8 mouse cellular contexts compared by ENCODE assay signal in the genomic region with DNA sequence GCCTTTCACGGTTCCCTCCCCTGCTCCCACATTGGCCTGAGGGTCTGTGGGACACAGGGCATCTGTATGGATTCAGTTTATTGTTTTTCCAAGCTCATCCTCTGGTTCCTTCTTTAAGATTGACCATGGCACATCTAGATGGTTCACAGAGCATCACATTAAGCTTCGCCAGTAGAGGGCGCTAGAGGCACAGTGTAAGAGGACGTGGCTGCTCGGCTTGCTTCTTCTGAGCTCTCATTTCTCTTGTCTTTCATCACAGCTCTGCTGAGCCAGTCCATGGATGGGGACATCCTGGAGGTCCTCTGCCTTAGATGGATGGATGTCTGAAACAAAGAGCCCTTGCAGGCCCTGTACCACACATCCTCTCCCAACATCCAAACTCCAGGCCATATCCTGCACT. TPM values are rescaled to one million over a fixed set of nuclear protein-coding genes. Genes with fewer than 3 reads are reported as not detected.
DNase-seq lines count a peak whose midpoint lies in the region; ATAC-seq and TF ChIP-seq lines count a peak whose summit lies in the region.

No protein-coding gene starts in this region.

- 4% methylated on average over 5 of the region's 5 CpGs for WGBS in heart, embryonic 13.5 days
- WGBS in kidney, postnatal 0 days, result under 1% methylated on average over 5 of the region's 5 CpGs
- 7% methylated on average over 5 of the region's 5 CpGs for WGBS in liver, adult 2 months
- under 1% methylated on average over 5 of the region's 5 CpGs for WGBS in stomach, embryonic 16.5 days

- peak; percentile 85 for DNase-seq in B cell, adult 2 months
- peak; percentile 96 for DNase-seq in kidney, postnatal 0 days (ENCODE audit: low spot score)
- DNase-seq in liver, adult 2 months (ENCODE audit: extremely low read depth, low read depth, low spot score), result peak; percentile 68
- DNase-seq in neural tube, embryonic 10.5 days (ENCODE audit: extremely low spot score, low spot score), result peak; percentile 85

- H3K27ac ChIP-seq in bone marrow macrophage, adult 2 months (ENCODE audit: insufficient read depth, low read depth, low read length), result no peak overlapping the region
- H3K27ac ChIP-seq in embryonic fibroblast, embryonic 13.5 days (ENCODE audit: insufficient read depth, low read length), result no peak overlapping the region
- H3K27ac ChIP-seq in heart, embryonic 13.5 days (replicated peaks), result no peak overlapping the region
- H3K27ac ChIP-seq in kidney, postnatal 0 days, result no peak overlapping the region
- no peak overlapping the region for H3K27ac ChIP-seq in liver, adult 2 months (replicated peaks; ENCODE audit: insufficient read depth, low read depth, low read length)
- H3K27ac ChIP-seq in stomach, embryonic 16.5 days (ENCODE audit: low read length), result peak overlapping the region; percentile 15; the same call in 1 of the 2 replicates

- no peak overlapping the region for H3K4me3 ChIP-seq in bone marrow macrophage, adult 2 months (ENCODE audit: insufficient read depth, low read length)
- no peak overlapping the region for H3K4me3 ChIP-seq in embryonic fibroblast, embryonic 13.5 days (ENCODE audit: insufficient read depth, low read length)
- H3K4me3 ChIP-seq in heart, embryonic 13.5 days, result no peak overlapping the region
- H3K4me3 ChIP-seq in kidney, postnatal 0 days (replicated peaks; ENCODE audit: low read depth, low read length), result no peak overlapping the region
- H3K4me3 ChIP-seq in liver, adult 2 months (ENCODE audit: insufficient read depth, low read depth, low read length), result no peak overlapping the region
- H3K4me3 ChIP-seq in stomach, embryonic 16.5 days (replicated peaks; ENCODE audit: low read length), result no peak overlapping the region

- H3K9ac ChIP-seq in heart, embryonic 13.5 days, result 0 out of 2 replicates have a peak overlapping the region, but pooled peaks have one; percentile 0
- no peak overlapping the region for H3K9ac ChIP-seq in kidney, postnatal 0 days (ENCODE audit: low read depth, low read length)
- H3K9ac ChIP-seq in liver, adult 2 months (ENCODE audit: low read depth, low read length), result no peak overlapping the region
- H3K9ac ChIP-seq in stomach, embryonic 16.5 days (ENCODE audit: low read length), result no peak overlapping the region

- H3K36me3 ChIP-seq in heart, embryonic 13.5 days, result 0 out of 2 replicates have a peak, but pooled peaks cover 4% of the 10 kb centered on the region
- no peaks in the 10 kb centered on the region for H3K36me3 ChIP-seq in kidney, postnatal 0 days (ENCODE audit: insufficient read depth, low read length)
- no peaks in the 10 kb centered on the region for H3K36me3 ChIP-seq in liver, adult 2 months (ENCODE audit: control insufficient read depth, insufficient read depth, low read length)
- H3K36me3 ChIP-seq in stomach, embryonic 16.5 days (ENCODE audit: control insufficient read depth, insufficient read depth, low read length), result no peaks in the 10 kb centered on the region

- ATAC-seq in heart, embryonic 13.5 days (ENCODE audit: extremely low read depth, insufficient number of reproducible peaks, low FRiP score, low TSS enrichment), result no peak
- ATAC-seq in kidney, postnatal 0 days (replicated peaks; ENCODE audit: low FRiP score, low read depth), result peak; percentile 52
- peak; percentile 80 for ATAC-seq in stomach, embryonic 16.5 days (ENCODE audit: insufficient read depth, low FRiP score)

- no peak for TF ChIP-seq POLR2A in bone marrow macrophage, adult 2 months (IDR thresholded peaks at IDR 0.05; ENCODE audit: borderline replicate concordance, low read depth, low read length)
- TF ChIP-seq POLR2A in embryonic fibroblast, embryonic 13.5 days (IDR thresholded peaks at IDR 0.05; ENCODE audit: low read depth, low read length), result no peak
- TF ChIP-seq POLR2A in liver, adult 2 months (IDR thresholded peaks at IDR 0.05; ENCODE audit: extremely low read depth, insufficient read depth, low read length), result no peak

- no peaks in the 10 kb centered on the region for H3K79me2 ChIP-seq in liver, adult 2 months (ENCODE audit: control insufficient read depth, insufficient read depth, low read length)

- no peaks in the 10 kb centered on the region for H3K9me3 ChIP-seq in heart, embryonic 13.5 days
- H3K9me3 ChIP-seq in kidney, postnatal 0 days (replicated peaks; ENCODE audit: low read length), result no peaks in the 10 kb centered on the region
- H3K9me3 ChIP-seq in stomach, embryonic 16.5 days (replicated peaks; ENCODE audit: control insufficient read depth, low read length), result no peaks in the 10 kb centered on the region

- no peaks in the 10 kb centered on the region for H3K27me3 ChIP-seq in heart, embryonic 13.5 days (replicated peaks)
- no peaks in the 10 kb centered on the region for H3K27me3 ChIP-seq in kidney, postnatal 0 days (ENCODE audit: insufficient read depth, low read length)
- no peaks in the 10 kb centered on the region for H3K27me3 ChIP-seq in liver, adult 2 months (ENCODE audit: control insufficient read depth, insufficient read depth, low read length)
- no peaks in the 10 kb centered on the region for H3K27me3 ChIP-seq in stomach, embryonic 16.5 days (ENCODE audit: control insufficient read depth, insufficient read depth, low read length)

- H3K4me2 ChIP-seq in heart, embryonic 13.5 days, result no peak overlapping the region
- H3K4me2 ChIP-seq in kidney, postnatal 0 days (ENCODE audit: low read length), result no peak overlapping the region
- H3K4me2 ChIP-seq in stomach, embryonic 16.5 days (ENCODE audit: low read depth, low read length), result no peak overlapping the region

- H3K4me1 ChIP-seq in bone marrow macrophage, adult 2 months (ENCODE audit: control insufficient read depth, insufficient read depth, low read length), result no peaks in the 10 kb centered on the region
- H3K4me1 ChIP-seq in embryonic fibroblast, embryonic 13.5 days (ENCODE audit: control insufficient read depth, insufficient read depth, low read length), result no peaks in the 10 kb centered on the region
- peaks cover 9% of the 10 kb centered on the region for H3K4me1 ChIP-seq in heart, embryonic 13.5 days
- H3K4me1 ChIP-seq in kidney, postnatal 0 days (replicated peaks; ENCODE audit: insufficient read depth, low read length), result no peaks in the 10 kb centered on the region
- H3K4me1 ChIP-seq in liver, adult 2 months (ENCODE audit: control insufficient read depth, insufficient read depth, low read length), result peaks cover 10% of the 10 kb centered on the region
- H3K4me1 ChIP-seq in stomach, embryonic 16.5 days (ENCODE audit: control insufficient read depth, insufficient read depth, low read length), result 0 out of 2 replicates have a peak, but pooled peaks cover 2% of the 10 kb centered on the region

- peak; percentile 78 for TF ChIP-seq CTCF in bone marrow macrophage, adult 2 months (IDR thresholded peaks at IDR 0.05; ENCODE audit: low read depth, low read length)
- peak; percentile 96 for TF ChIP-seq CTCF in embryonic fibroblast, embryonic 13.5 days (IDR thresholded peaks at IDR 0.05; ENCODE audit: borderline replicate concordance, insufficient read depth, low read length)
- TF ChIP-seq CTCF in kidney, postnatal 0 days (IDR thresholded peaks at IDR 0.05; ENCODE audit: low read depth), result peak; percentile 99
- peak; percentile 88 for TF ChIP-seq CTCF in liver, adult 2 months (IDR thresholded peaks at IDR 0.05; ENCODE audit: low read depth, low read length)

RNA-seq across cellular contexts. Expression of a gene that starts 33.8 kb away (rescaled TPM):
- polyA plus RNA-seq in bone marrow macrophage, adult 2 months (2012; ENCODE audit: insufficient read depth, insufficient read length, missing spikeins), result 30.4 and 40.0 TPM in 2 replicates
- polyA plus RNA-seq in embryonic fibroblast, embryonic 13.5 days (2011; ENCODE audit: insufficient read length, low read depth, missing spikeins), result 53.2 and 57.0 TPM in 2 replicates
- polyA plus RNA-seq in heart, embryonic 13.5 days (2015; fragmentation: Nextera tagmentation; extraction: Ambion mirVana), result 30.7 and 35.8 TPM in 2 replicates
- polyA plus RNA-seq in kidney, postnatal 0 days (2015; fragmentation: Nextera tagmentation; extraction: Ambion mirVana), result 56.1 and 70.9 TPM in 2 replicates
- 7.3 and 7.6 TPM in 2 replicates for total RNA-seq in liver, adult 2 months (2014; rRNA removed)
- polyA plus RNA-seq in liver, adult 2 months (2012; rRNA removed), result 20.0 and 23.2 TPM in 2 replicates
- polyA plus RNA-seq in stomach, embryonic 16.5 days (2015; fragmentation: Nextera tagmentation; extraction: Ambion mirVana), result 26.2 and 33.1 TPM in 2 replicates

RNA-seq across cellular contexts. Expression of a gene that starts 37.6 kb away (rescaled TPM):
- not detected in 2 replicates for polyA plus RNA-seq in bone marrow macrophage, adult 2 months (2012; ENCODE audit: insufficient read depth, insufficient read length, missing spikeins)
- 14.9 and 27.8 TPM in 2 replicates for polyA plus RNA-seq in embryonic fibroblast, embryonic 13.5 days (2011; ENCODE audit: insufficient read length, low read depth, missing spikeins)
- 4.6 TPM in 2 replicates for polyA plus RNA-seq in heart, embryonic 13.5 days (2015; fragmentation: Nextera tagmentation; extraction: Ambion mirVana)
- 14.5 and 15.9 TPM in 2 replicates for polyA plus RNA-seq in kidney, postnatal 0 days (2015; fragmentation: Nextera tagmentation; extraction: Ambion mirVana)
- 2.7 and 4.4 TPM in 2 replicates for total RNA-seq in liver, adult 2 months (2014; rRNA removed)
- polyA plus RNA-seq in liver, adult 2 months (2012; rRNA removed), result 10.5 and 15.9 TPM in 2 replicates
- polyA plus RNA-seq in stomach, embryonic 16.5 days (2015; fragmentation: Nextera tagmentation; extraction: Ambion mirVana), result 8.1 and 10.3 TPM in 2 replicates

RNA-seq across cellular contexts. Expression of a gene that starts 57.0 kb away (rescaled TPM):
- not detected in 2 replicates for polyA plus RNA-seq in bone marrow macrophage, adult 2 months (2012; ENCODE audit: insufficient read depth, insufficient read length, missing spikeins)
- polyA plus RNA-seq in embryonic fibroblast, embryonic 13.5 days (2011; ENCODE audit: insufficient read length, low read depth, missing spikeins), result not detected in 2 replicates
- 0.08 TPM in 1 of 2 replicates, not detected in the other for polyA plus RNA-seq in heart, embryonic 13.5 days (2015; fragmentation: Nextera tagmentation; extraction: Ambion mirVana)
- polyA plus RNA-seq in kidney, postnatal 0 days (2015; fragmentation: Nextera tagmentation; extraction: Ambion mirVana), result 0.08 TPM in 1 of 2 replicates, not detected in the other
- total RNA-seq in liver, adult 2 months (2014; rRNA removed), result not detected in 2 replicates
- not detected in 2 replicates for polyA plus RNA-seq in liver, adult 2 months (2012; rRNA removed)
- 0.21 and 0.22 TPM in 2 replicates for polyA plus RNA-seq in stomach, embryonic 16.5 days (2015; fragmentation: Nextera tagmentation; extraction: Ambion mirVana)

RNA-seq across cellular contexts. Expression of a gene that starts 59.4 kb away (rescaled TPM):
- 11.2 and 11.4 TPM in 2 replicates for polyA plus RNA-seq in bone marrow macrophage, adult 2 months (2012; ENCODE audit: insufficient read depth, insufficient read length, missing spikeins)
- 9.3 and 14.9 TPM in 2 replicates for polyA plus RNA-seq in embryonic fibroblast, embryonic 13.5 days (2011; ENCODE audit: insufficient read length, low read depth, missing spikeins)
- polyA plus RNA-seq in heart, embryonic 13.5 days (2015; fragmentation: Nextera tagmentation; extraction: Ambion mirVana), result 8.4 and 9.5 TPM in 2 replicates
- 12.5 and 12.9 TPM in 2 replicates for polyA plus RNA-seq in kidney, postnatal 0 days (2015; fragmentation: Nextera tagmentation; extraction: Ambion mirVana)
- 5.0 and 7.0 TPM in 2 replicates for total RNA-seq in liver, adult 2 months (2014; rRNA removed)
- polyA plus RNA-seq in liver, adult 2 months (2012; rRNA removed), result 4.8 and 5.8 TPM in 2 replicates
- polyA plus RNA-seq in stomach, embryonic 16.5 days (2015; fragmentation: Nextera tagmentation; extraction: Ambion mirVana), result 10.4 and 10.9 TPM in 2 replicates
